Mouse (Mus musculus) small intestine, adult 2 months (tissue): ENCODE data around the gene Dennd6a.

Experiments used
- CTCF ChIP-seq: fragments of 200-500 bp; IDR thresholded peaks from 2 replicates; pipeline ENCODE4 v1.5.1; 2012; ENCODE audit warnings: low read depth, mild to moderate bottlenecking, control low read depth, inconsistent platforms, low read length, moderate library complexity, mixed read lengths; ENCODE audit not compliant: insufficient replicate concordance, insufficient read length; ENCODE audit errors: extremely low read depth
- POLR2A ChIP-seq: fragments of 200-500 bp; IDR thresholded peaks from 2 replicates; pipeline ENCODE4 v1.6.1; 2012; ENCODE audit warnings: low read depth, mild to moderate bottlenecking, control low read depth, inconsistent platforms, low read length, moderate library complexity

GRCm38 (mm10) chr14:26558536-26558935 is 15.1 kb upstream of the Dennd6a start:
- TF ChIP-seq CTCF: no peak
- TF ChIP-seq POLR2A: no peak
